Mouse (Mus musculus) brain, embryonic 14.5 days (tissue): Measurements from ENCODE around the gene Mfsd1.

Source experiments
- CTCF ChIP-seq: fragments of 200-500 bp; IDR thresholded peaks from 2 replicates; pipeline ENCODE4 v1.5.1; 2012; ENCODE audit warnings: inconsistent platforms, mild to moderate bottlenecking, moderate library complexity, borderline replicate concordance; ENCODE audit not compliant: insufficient read depth, insufficient read length; ENCODE audit errors: extremely low read depth
- POLR2A ChIP-seq: fragments of 200-500 bp; IDR thresholded peaks from 2 replicates; pipeline ENCODE4 v1.6.1; 2012; ENCODE audit warnings: mild to moderate bottlenecking, inconsistent platforms, borderline replicate concordance; ENCODE audit not compliant: poor library complexity, insufficient read depth, insufficient read length, severe bottlenecking; ENCODE audit errors: extremely low read depth

DNA sequence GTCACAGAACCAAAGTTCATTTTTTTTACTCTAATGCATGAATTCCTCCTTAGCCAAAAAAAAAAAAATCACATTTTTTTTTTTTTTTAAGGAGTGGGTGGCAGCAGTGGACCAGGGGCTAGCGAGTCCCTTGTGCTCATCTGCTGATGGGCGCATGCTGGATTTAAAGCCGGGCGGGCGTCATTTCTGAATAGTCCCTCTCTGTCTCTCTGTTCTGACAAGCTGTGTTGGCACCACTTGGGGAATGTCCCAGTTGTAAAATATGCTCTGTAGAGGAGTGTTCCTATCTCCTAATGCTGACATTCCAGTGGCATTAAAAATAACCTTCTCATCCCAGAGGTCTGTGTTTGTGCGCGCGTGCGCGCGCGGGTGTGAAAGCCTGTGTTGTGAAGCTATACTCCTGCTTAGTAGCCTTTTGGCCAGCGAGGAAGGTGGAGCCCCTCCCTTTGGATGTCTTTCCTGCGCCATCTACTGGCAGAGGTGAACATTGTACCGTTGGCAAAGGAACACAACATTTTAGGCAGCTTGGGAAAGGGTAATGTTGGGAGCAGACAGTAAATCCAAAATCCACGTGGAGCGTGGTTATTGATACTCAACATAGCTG, 14.4 kb upstream of the Mfsd1 start:
- peak; percentile 87 for TF ChIP-seq CTCF
- no peak for TF ChIP-seq POLR2A
